Mouse (Mus musculus) intestine, postnatal 0 days (tissue): Measurements from ENCODE around the gene Batf. TPM values are rescaled to one million over a fixed set of nuclear protein-coding genes. Genes with fewer than 3 reads are reported as not detected.
A peak's percentile ranks its signal among the peaks of the same experiment; 100 is the strongest.

Experiments used
- ATAC-seq: fragments of 200-750 bp; cut with Nextera tagmentation; 2 replicates; pipeline ENCODE4 v1.8.0; 2017; ENCODE audit warnings: mild to moderate bottlenecking, moderate TSS enrichment, moderate library complexity
- H3K27ac ChIP-seq: fragments of 300-500 bp; sonication (generic); 2 replicates; pipeline ENCODE4 v1.5.1; 2014; ENCODE audit warnings: mild to moderate bottlenecking, low read depth, low read length, moderate library complexity
- H3K27me3 ChIP-seq: fragments of 300-500 bp; sonication (generic); replicated peaks from 2 replicates; pipeline ENCODE4 v1.6.1; 2014; ENCODE audit warnings: low read length, mixed read lengths; ENCODE audit not compliant: control insufficient read depth, insufficient read depth
- H3K36me3 ChIP-seq: fragments of 300-500 bp; sonication (generic); 2 replicates; pipeline ENCODE4 v1.6.1; 2014; ENCODE audit warnings: mild to moderate bottlenecking, moderate library complexity; ENCODE audit not compliant: control insufficient read depth, insufficient read depth
- H3K4me1 ChIP-seq: fragments of 300-500 bp; sonication (generic); replicated peaks from 2 replicates; pipeline ENCODE4 v1.6.1; 2014; ENCODE audit warnings: antibody characterized with exemption, low read length, mixed read lengths; ENCODE audit not compliant: control insufficient read depth, insufficient read depth
- H3K4me2 ChIP-seq: fragments of 300-500 bp; sonication (generic); replicated peaks from 2 replicates; pipeline ENCODE4 v1.6.1; 2014; ENCODE audit warnings: low read depth, mild to moderate bottlenecking, moderate library complexity
- H3K4me3 ChIP-seq: fragments of 300-500 bp; sonication (generic); 2 replicates; pipeline ENCODE4 v1.5.1; 2014; ENCODE audit warnings: low read depth, low read length
- H3K9ac ChIP-seq: fragments of 300-500 bp; sonication (generic); 2 replicates; pipeline ENCODE4 v1.6.1; 2014; ENCODE audit warnings: mild to moderate bottlenecking, low read depth, low read length
- H3K9me3 ChIP-seq: fragments of 300-500 bp; sonication (generic); 2 replicates; pipeline ENCODE4 v1.6.1; 2016; ENCODE audit warnings: mixed run types; ENCODE audit not compliant: control insufficient read depth
- CTCF ChIP-seq: sonication (generic); IDR thresholded peaks from 2 replicates; pipeline ENCODE4 v1.5.1; 2016; ENCODE audit warnings: low read depth, mild to moderate bottlenecking, control low read depth, antibody characterized with exemption, moderate library complexity
- WGBS: fragments of 180-500 bp; shearing (Covaris S2); extraction: QIAGEN DNeasy Blood & Tissue Kit; methylation state at CpG from one replicate; pipeline ENCODE4 v1.1.7; 2014; 5-methylcytosine and 5-hydroxymethylcytosine counted together
- microRNA-seq: library from miRNA; unstranded; fragments of <30 nt; microRNA quantifications from one replicate; pipeline ENCODE4, GENCODE M21; 2016
- polyA plus RNA-seq: library from polyadenylated mRNA; unstranded; fragments of >200 nt; fragmentation: Nextera tagmentation; extraction: Ambion mirVana; gene quantifications from 2 replicates; pipeline ENCODE4 v1.2.1, GENCODE M21; 2015

The Batf gene
- polyA plus RNA-seq, 1 experiment from 2014 or later, result 2.5 TPM

DNA sequence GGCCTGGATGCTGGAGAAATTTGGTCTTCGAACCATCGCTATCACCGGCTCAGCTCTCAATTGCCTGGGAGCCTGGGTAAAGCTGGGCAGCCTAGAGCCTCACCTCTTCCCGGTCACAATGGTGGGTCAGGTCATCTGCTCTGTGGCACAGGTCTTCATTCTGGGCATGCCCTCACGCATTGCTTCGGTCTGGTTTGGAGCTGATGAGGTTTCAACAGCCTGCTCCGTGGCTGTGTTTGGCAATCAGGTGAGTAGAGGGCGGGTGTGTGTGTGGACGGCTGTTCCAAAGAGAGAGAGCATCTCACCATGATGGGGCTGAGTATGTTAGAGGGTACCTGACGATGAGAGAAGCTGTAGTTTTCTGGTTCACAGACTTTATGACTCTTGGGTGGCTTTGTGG lies 60.9 kb downstream of the Batf start:
- 0 out of 2 replicates have a peak, but pooled peaks cover 6% of the 10 kb centered on the region for H3K4me1 ChIP-seq
- WGBS, result 75% methylated on average over 10 of the region's 10 CpGs
- no peak overlapping the region for H3K27ac ChIP-seq
- no peak for ATAC-seq
- peak overlapping the region; percentile 82 for H3K4me2 ChIP-seq
- TF ChIP-seq CTCF, result no peak
- no peaks in the 10 kb centered on the region for H3K9me3 ChIP-seq
- H3K36me3 ChIP-seq, result no peaks in the 10 kb centered on the region
- no peaks in the 10 kb centered on the region for H3K27me3 ChIP-seq
- H3K9ac ChIP-seq, result no peak overlapping the region
- H3K4me3 ChIP-seq, result peak overlapping the region; percentile 47

GRCm38 (mm10) chr12:85749861-85750260 lies 63.4 kb downstream of the Batf start:
- Histone ChIP-seq H3K4me2 (0 out of 2 replicates have a peak overlapping the region, but pooled peaks have one; percentile 3), H3K27me3 (no peaks in the 10 kb centered on the region), H3K27ac (no peak overlapping the region), H3K4me3 (no peak overlapping the region), H3K9ac (no peak overlapping the region), H3K36me3 (no peaks in the 10 kb centered on the region), H3K4me1 (0 out of 2 replicates have a peak, but pooled peaks cover 6% of the 10 kb centered on the region), H3K9me3 (no peaks in the 10 kb centered on the region)
- 93% methylated on average over 9 of the region's 9 CpGs for WGBS
- ATAC-seq, result no peak
- TF ChIP-seq CTCF, result no peak

- Histone ChIP-seq H3K27me3 (no peaks in the 10 kb centered on the region), H3K9me3 (no peaks in the 10 kb centered on the region), H3K36me3 (no peaks in the 10 kb centered on the region), H3K4me2 (no peak overlapping the region), H3K4me3 (no peak overlapping the region), H3K27ac (no peak overlapping the region), H3K4me1 (0 out of 2 replicates have a peak, but pooled peaks cover 2% of the 10 kb centered on the region), H3K9ac (no peak overlapping the region)
- 55% methylated on average over 6 of the region's 6 CpGs for WGBS
- ATAC-seq, result no peak
- no peak for TF ChIP-seq CTCF
These were observed 65.6 kb downstream of the Batf start for GRCm38 (mm10) chr12:85752116-85752515.

DNA sequence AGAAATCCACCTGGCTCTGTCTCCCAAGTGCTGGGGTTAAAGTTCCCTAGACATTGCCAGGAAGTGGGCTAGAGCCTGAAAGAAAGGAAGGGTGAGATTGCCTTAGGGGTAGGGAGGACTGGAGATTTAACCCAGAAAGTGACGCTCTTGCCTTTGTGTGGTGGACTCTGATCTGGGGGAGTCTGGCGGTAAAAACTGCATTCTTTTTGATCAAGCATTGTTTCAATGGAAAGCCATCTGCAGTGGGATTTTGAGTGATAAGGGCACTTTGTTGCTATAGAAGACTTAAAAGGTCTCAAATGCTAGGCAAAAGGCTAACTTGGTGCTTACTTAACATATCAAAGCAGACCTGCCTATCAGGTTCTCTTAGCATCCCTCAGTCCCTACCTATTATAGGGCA lies 66.8 kb downstream of the Batf start:
- 37% methylated on average over 2 of the region's 2 CpGs for WGBS
- no peak overlapping the region for H3K9ac ChIP-seq
- no peak overlapping the region for H3K4me3 ChIP-seq

DNA sequence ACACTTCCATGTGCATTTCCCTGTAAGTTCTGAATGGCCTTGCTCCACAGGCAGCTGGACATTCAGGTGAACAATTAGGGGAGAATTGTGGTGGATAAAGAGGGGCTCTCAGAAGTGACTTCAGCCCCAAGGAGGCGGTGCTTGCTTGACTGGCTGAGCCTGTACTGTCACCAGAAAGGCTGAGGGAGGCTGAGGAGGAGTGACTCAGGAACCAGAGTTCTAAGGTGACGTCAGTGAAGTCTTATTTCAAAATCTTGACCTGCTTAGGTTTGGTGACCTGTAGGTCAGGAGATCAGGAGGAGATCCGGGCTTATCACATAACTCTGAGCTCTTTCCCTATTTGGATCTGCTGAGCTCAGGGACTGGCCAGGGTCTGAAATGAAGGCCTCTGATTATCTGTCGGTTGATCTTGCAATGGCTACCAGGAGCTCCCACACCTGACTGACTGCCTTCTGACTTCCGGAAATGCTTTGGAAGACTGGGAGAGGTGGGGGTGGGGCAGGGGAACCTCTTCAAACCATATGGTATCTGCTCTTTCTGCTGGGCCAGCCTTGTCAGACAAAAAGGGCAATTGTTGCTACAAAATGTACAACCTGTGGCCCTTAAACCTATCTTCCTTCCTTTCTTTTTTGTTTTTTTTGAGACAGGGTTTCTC lies 68.3 kb downstream of the Batf start:
- H3K4me1 ChIP-seq, result no peaks in the 10 kb centered on the region; the same call in 1 of the 2 replicates
- no peak for TF ChIP-seq CTCF
- H3K4me2 ChIP-seq, result no peak overlapping the region
- WGBS, result 43% methylated on average over 5 of the region's 5 CpGs
- peak overlapping the region; percentile 60; the same call in 1 of the 2 replicates for H3K27ac ChIP-seq
- H3K9me3 ChIP-seq, result no peaks in the 10 kb centered on the region
- H3K36me3 ChIP-seq, result no peaks in the 10 kb centered on the region
- no peaks in the 10 kb centered on the region for H3K27me3 ChIP-seq
- no peak overlapping the region for H3K4me3 ChIP-seq
- ATAC-seq, result peak; percentile 80
- no peak overlapping the region for H3K9ac ChIP-seq

More for the DNA sequence above, 66.8 kb downstream of the Batf start:
- no peak for ATAC-seq
- H3K9me3 ChIP-seq, result no peaks in the 10 kb centered on the region
- H3K36me3 ChIP-seq, result no peaks in the 10 kb centered on the region
- H3K4me2 ChIP-seq, result no peak overlapping the region
- no peak for TF ChIP-seq CTCF
- no peaks in the 10 kb centered on the region for H3K4me1 ChIP-seq
- H3K27ac ChIP-seq, result no peak overlapping the region
- H3K27me3 ChIP-seq, result no peaks in the 10 kb centered on the region

DNA sequence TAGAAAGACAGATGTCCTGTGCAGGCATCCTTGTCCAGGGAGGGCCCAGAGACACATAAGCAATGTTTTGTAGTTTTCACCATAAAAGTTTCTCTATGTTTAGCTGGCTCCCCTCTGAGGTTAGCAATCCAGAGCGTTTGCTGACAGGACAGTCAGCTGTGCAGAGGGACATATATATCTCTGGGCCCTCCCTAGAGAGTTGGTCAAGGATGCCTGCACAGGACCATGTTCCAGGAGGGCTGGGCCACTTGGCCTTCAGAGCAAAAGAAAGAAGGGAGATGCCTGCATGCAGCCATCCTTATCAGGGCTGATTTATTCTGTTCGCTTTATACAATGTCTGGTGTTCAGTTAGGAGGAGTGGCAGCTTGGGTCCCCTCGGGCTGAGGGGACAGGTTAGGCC lies 70.0 kb downstream of the Batf start:
- Histone ChIP-seq H3K9me3 (no peaks in the 10 kb centered on the region), H3K27me3 (no peaks in the 10 kb centered on the region), H3K4me2 (no peak overlapping the region), H3K27ac (no peak overlapping the region), H3K36me3 (no peaks in the 10 kb centered on the region), H3K4me3 (no peak overlapping the region), H3K4me1 (no peaks in the 10 kb centered on the region; the same call in 1 of the 2 replicates), H3K9ac (no peak overlapping the region)
- no peak for TF ChIP-seq CTCF
- ATAC-seq, result no peak
- WGBS, result 81% methylated on average over 3 of the region's 3 CpGs

DNA sequence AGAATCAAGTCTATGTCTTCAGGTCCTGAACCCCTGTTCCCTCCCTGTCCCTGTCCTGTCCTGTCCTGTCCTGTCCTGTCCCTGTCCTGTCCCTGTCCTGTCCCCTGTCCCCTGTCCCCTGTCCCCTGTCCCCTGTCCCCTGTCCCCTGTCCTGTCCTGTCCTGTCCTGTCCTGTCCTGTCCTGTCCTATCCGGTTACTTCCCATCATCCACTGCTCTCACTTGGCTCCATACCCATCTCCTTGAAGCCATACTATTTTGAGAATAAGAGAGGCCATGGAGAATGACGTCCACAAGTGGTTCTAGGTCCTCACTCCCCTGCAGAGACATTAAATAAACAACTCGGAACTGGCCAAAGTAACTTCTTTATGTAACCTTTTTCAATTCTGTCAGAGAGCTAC lies 70.6 kb downstream of the Batf start:
- WGBS, result 73% methylated on average over 3 of the region's 3 CpGs

More for the DNA sequence above, 70.6 kb downstream of the Batf start:
- Histone ChIP-seq H3K4me2 (no peak overlapping the region), H3K9me3 (no peaks in the 10 kb centered on the region), H3K4me3 (no peak overlapping the region), H3K4me1 (no peaks in the 10 kb centered on the region; the same call in 1 of the 2 replicates), H3K27me3 (no peaks in the 10 kb centered on the region), H3K27ac (no peak overlapping the region), H3K36me3 (no peaks in the 10 kb centered on the region), H3K9ac (no peak overlapping the region)
- no peak for ATAC-seq
- no peak for TF ChIP-seq CTCF

Small RNAs within 50 kb of the gene (microRNA-seq; reads per million reads assigned to microRNA genes)
- not detected for gene Gm47285

Other genes with a start within 250 kb of the Batf start
- 22.4 and 27.1 TPM in 2 replicates for gene Fos, start 212.8 kb upstream of the Batf start, polyA plus RNA-seq
- 0.44 TPM in 2 replicates for gene Jdp2, start 87.6 kb upstream of the Batf start, polyA plus RNA-seq
- gene Flvcr2, start 59.9 kb downstream of the Batf start, polyA plus RNA-seq, result 12.2 and 14.9 TPM in 2 replicates
- gene Erg28, start 137.9 kb downstream of the Batf start, polyA plus RNA-seq, result 114 and 116 TPM in 2 replicates
- gene Ttll5, start 138.0 kb downstream of the Batf start, polyA plus RNA-seq, result 3.3 and 3.6 TPM in 2 replicates